Mouse (Mus musculus) CH12.LX (cell line): ENCODE results near the gene Sptbn4. TPM values are rescaled to one million over a fixed set of nuclear protein-coding genes. Genes with fewer than 3 reads are reported as not detected.

Source experiments
- DNase-seq: peaks from one replicate; pipeline ENCODE4 v3.0.0-alpha.2; 2013; ENCODE audit errors: extremely low read depth
- H3K27ac ChIP-seq: 2 replicates; pipeline ENCODE4 v1.5.1; 2012; ENCODE audit warnings: low read depth, mild to moderate bottlenecking, control low read depth, moderate library complexity; ENCODE audit not compliant: insufficient read depth
- H3K27me3 ChIP-seq: replicated peaks from 2 replicates; pipeline ENCODE3; 2012; ENCODE audit warnings: inconsistent platforms
- H3K36me3 ChIP-seq, 2 experiments: replicated peaks in 1 of 2; 2 replicates each; pipeline versions ENCODE3 to v1.6.1; 2012; ENCODE audit warnings: inconsistent platforms in 1 of 2, low read length in 1 of 2, mild to moderate bottlenecking in 1 of 2, mixed read lengths in 1 of 2, moderate library complexity in 1 of 2; ENCODE audit not compliant: control insufficient read depth in 1 of 2, insufficient read depth in 1 of 2
- H3K4me1 ChIP-seq, 2 experiments: 2 replicates each; pipeline ENCODE4 v1.6.1; 2012; ENCODE audit warnings: inconsistent platforms in 1 of 2, moderate library complexity in 1 of 2; ENCODE audit not compliant: insufficient read depth in 2 of 2, control insufficient read depth in 1 of 2
- H3K4me2 ChIP-seq: 2 replicates; pipeline ENCODE4 v1.6.1; 2012; ENCODE audit warnings: low read depth, mild to moderate bottlenecking, control low read depth; ENCODE audit not compliant: poor library complexity, insufficient read depth, severe bottlenecking
- H3K4me3 ChIP-seq, 3 experiments: fragments of 150-350 bp in 1 of 3; sonication (generic) in 1 of 3; replicated peaks in 1 of 3; 2 replicates each; pipeline versions ENCODE3 to v1.5.1; 2011 to 2012; ENCODE audit warnings: low read depth in 2 of 3, low read length in 2 of 3, mild to moderate bottlenecking in 2 of 3, moderate library complexity in 2 of 3, control low read depth in 1 of 3, improper control_type of control experiment in 1 of 3, inconsistent platforms in 1 of 3, mixed read lengths in 1 of 3; ENCODE audit not compliant: poor library complexity in 1 of 3
- H3K79me2 ChIP-seq: replicated peaks from 2 replicates; pipeline ENCODE4 v1.6.1; 2012; ENCODE audit warnings: mild to moderate bottlenecking, moderate library complexity; ENCODE audit not compliant: control insufficient read depth, poor library complexity, insufficient read depth, severe bottlenecking; ENCODE audit errors: extremely low read depth
- H3K9ac ChIP-seq: 2 replicates; pipeline ENCODE4 v1.6.1; 2012; ENCODE audit warnings: low read depth, mild to moderate bottlenecking, control low read depth, moderate library complexity; ENCODE audit not compliant: insufficient read depth
- H3K9me3 ChIP-seq: replicated peaks from 2 replicates; pipeline ENCODE3; 2012; ENCODE audit warnings: low read length, inconsistent platforms, mixed read lengths
- CHD2 ChIP-seq: IDR thresholded peaks from 2 replicates; pipeline ENCODE4 v1.6.1; 2011; ENCODE audit warnings: low read length, improper control_type of control experiment
- ELF1 ChIP-seq: IDR thresholded peaks from 2 replicates; pipeline ENCODE4 v1.6.1; 2014; ENCODE audit warnings: low read depth, mild to moderate bottlenecking, inconsistent platforms, low read length, improper control_type of control experiment
- EP300 ChIP-seq: IDR thresholded peaks from 2 replicates; pipeline ENCODE4 v1.6.1; 2011; ENCODE audit warnings: low read length, improper control_type of control experiment
- GABPA ChIP-seq: IDR thresholded peaks from 2 replicates; pipeline ENCODE4 v1.6.1; 2012; ENCODE audit warnings: low read depth, low read length, improper control_type of control experiment, inconsistent platforms; ENCODE audit not compliant: insufficient replicate concordance
- HCFC1 ChIP-seq: IDR thresholded peaks from 2 replicates; pipeline ENCODE4 v1.6.1; 2012; ENCODE audit warnings: low read depth, mild to moderate bottlenecking, inconsistent platforms, low read length, improper control_type of control experiment
- IRF4 ChIP-seq: IDR thresholded peaks from 2 replicates; pipeline ENCODE4 v1.6.1; 2014; ENCODE audit warnings: low read depth, mild to moderate bottlenecking, inconsistent platforms, low read length, improper control_type of control experiment
- JUN ChIP-seq: IDR thresholded peaks from 2 replicates; pipeline ENCODE4 v1.6.1; 2011; ENCODE audit warnings: low read depth, mild to moderate bottlenecking, low read length, improper control_type of control experiment, moderate library complexity; ENCODE audit not compliant: insufficient read depth
- KAT2A ChIP-seq: IDR thresholded peaks from 2 replicates; pipeline ENCODE4 v1.6.1; 2012; ENCODE audit warnings: low read length, improper control_type of control experiment, inconsistent platforms; ENCODE audit not compliant: insufficient replicate concordance
- MAFK ChIP-seq: IDR thresholded peaks from 2 replicates; pipeline ENCODE4 v1.6.1; 2011; ENCODE audit warnings: low read length, improper control_type of control experiment; ENCODE audit not compliant: insufficient replicate concordance
- MAX ChIP-seq: IDR thresholded peaks from 2 replicates; pipeline ENCODE4 v1.6.1; 2011; ENCODE audit warnings: low read length, improper control_type of control experiment
- MAZ ChIP-seq: IDR thresholded peaks from 2 replicates; pipeline ENCODE4 v1.6.1; 2012; ENCODE audit warnings: low read depth, mild to moderate bottlenecking, inconsistent platforms, low read length, improper control_type of control experiment, moderate library complexity
- MEF2A ChIP-seq: IDR thresholded peaks from 2 replicates; pipeline ENCODE4 v1.6.1; 2014; ENCODE audit warnings: low read depth, mild to moderate bottlenecking, inconsistent platforms, low read length, improper control_type of control experiment, borderline replicate concordance
- MXI1 ChIP-seq: IDR thresholded peaks from 2 replicates; pipeline ENCODE4 v1.6.1; 2011; ENCODE audit warnings: mild to moderate bottlenecking, low read depth, low read length, improper control_type of control experiment
- MYC ChIP-seq: IDR thresholded peaks from 2 replicates; pipeline ENCODE4 v1.6.1; 2011; ENCODE audit warnings: low read depth, mild to moderate bottlenecking, improper control_type of control experiment, low read length
- NELFE ChIP-seq: IDR thresholded peaks from 2 replicates; pipeline ENCODE4 v1.6.1; 2011; ENCODE audit warnings: low read depth, low read length, improper control_type of control experiment
- POLR2A ChIP-seq: IDR thresholded peaks from 2 replicates; pipeline ENCODE4 v1.6.1; 2011; ENCODE audit warnings: low read depth, mild to moderate bottlenecking, improper control_type of control experiment, low read length
- RAD21 ChIP-seq: IDR thresholded peaks from 2 replicates; pipeline ENCODE4 v1.6.1; 2011; ENCODE audit warnings: low read depth, mild to moderate bottlenecking, low read length, improper control_type of control experiment, moderate library complexity
- RCOR1 ChIP-seq: conservative IDR thresholded peaks from 2 replicates; pipeline ENCODE4 v1.6.1; 2012; ENCODE audit warnings: low read depth, mild to moderate bottlenecking, inconsistent platforms, low read length, improper control_type of control experiment
- SIN3A ChIP-seq: IDR thresholded peaks from 2 replicates; pipeline ENCODE4 v1.6.1; 2012; ENCODE audit warnings: low read length, improper control_type of control experiment, inconsistent platforms
- TBP ChIP-seq: conservative IDR thresholded peaks from 2 replicates; pipeline ENCODE4 v1.6.1; 2011; ENCODE audit warnings: low read depth, low read length, improper control_type of control experiment
- TCF12 ChIP-seq: IDR thresholded peaks from 2 replicates; pipeline ENCODE4 v1.6.1; 2014; ENCODE audit warnings: low read depth, mild to moderate bottlenecking, inconsistent platforms, low read length, improper control_type of control experiment
- UBTF ChIP-seq: IDR thresholded peaks from 2 replicates; pipeline ENCODE4 v1.6.1; 2012; ENCODE audit warnings: low read depth, mild to moderate bottlenecking, inconsistent platforms, low read length, improper control_type of control experiment, moderate library complexity
- ZMIZ1 ChIP-seq: IDR thresholded peaks from 2 replicates; pipeline ENCODE4 v1.6.1; 2012; ENCODE audit warnings: low read depth, mild to moderate bottlenecking, inconsistent platforms, low read length, improper control_type of control experiment
- dilution Hi-C: fragments of 300-500 bp; cut with MboI; formaldehyde crosslinking; loops from 2 replicates; pipeline ENCODE4 v1.14.3; 2020; ENCODE audit warnings: low sequenced_read_pairs; ENCODE audit not compliant: extremely low pct_unique_long_range_greater_than_20kb, extremely low pct_ligation_motif_present
- in situ Hi-C: fragments of 300-500 bp; cut with MboI; formaldehyde crosslinking; loops from 3 replicates; pipeline ENCODE4 v1.14.3; 2019; ENCODE audit warnings: low sequenced_read_pairs, low pct_ligation_motif_present, low pct_unique_long_range_greater_than_20kb, mixed read lengths
- polyA plus RNA-seq: library from polyadenylated mRNA; unstranded; fragments of >175 nt; gene quantifications from 2 replicates; pipeline ENCODE4 v1.2.1, GENCODE M21; 2012; ENCODE audit warnings: low read depth; ENCODE audit not compliant: insufficient read length
- total RNA-seq, 2 experiments: library from RNA; depleted of rRNA; stranded (reverse); fragments of 300-350 nt in 1 of 2; fragments of >200 nt in 1 of 2; gene quantifications; 2 replicates each; pipeline ENCODE4 v1.2.3; 2012 to 2014

Sptbn4 gene
- total and polyA plus RNA-seq, 3 experiments, result 0.21 to 0.38 (median 0.24) TPM

DNA sequence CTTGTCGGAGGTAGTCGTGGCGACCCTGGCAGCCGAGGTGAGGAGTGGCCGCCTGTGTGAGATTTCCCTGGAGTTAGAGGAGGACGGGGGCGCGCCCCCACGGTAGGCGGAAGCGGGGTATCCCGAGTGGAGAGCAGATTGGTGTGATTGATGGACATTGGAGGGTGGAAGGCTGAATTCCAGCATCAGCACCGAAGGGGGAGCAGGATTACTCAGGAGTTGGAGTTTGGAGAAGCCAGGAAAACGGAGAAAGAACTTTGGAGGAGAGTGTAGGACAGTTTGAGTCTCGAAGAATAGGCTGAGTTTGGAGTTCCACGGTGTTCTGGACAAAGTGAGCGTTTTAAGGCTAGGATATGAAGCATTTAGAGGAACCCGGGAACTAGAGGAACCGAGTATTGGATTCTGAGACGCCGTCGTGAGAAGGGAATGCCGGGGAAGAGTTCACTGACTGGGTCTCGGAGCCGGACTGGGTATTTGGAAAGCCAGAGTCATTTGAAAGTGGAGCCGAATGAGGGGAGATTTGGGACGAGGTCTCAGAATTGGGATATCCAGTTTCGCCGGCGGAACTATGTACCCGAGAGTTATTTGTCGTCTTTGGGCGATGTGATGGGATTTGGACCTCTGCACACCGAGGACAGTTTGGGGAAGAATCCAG, 26.5 kb upstream of the Sptbn4 start:
- TF ChIP-seq NELFE (peak; percentile 39; the same call in 1 of the 2 replicates), MAX (no peak), EP300 (no peak), UBTF (peak; percentile 70; the same call in 1 of the 2 replicates)
- DNase-seq, result no peak
- Histone ChIP-seq H3K4me1 (peaks cover 9 to 23% of the 10 kb centered on the region in 2 experiments), H3K27ac (peak overlapping the region; percentile 50), H3K4me3 (peak overlapping the region; percentile 74 to 99 (median 85)), H3K4me2 (peak overlapping the region; percentile 86), H3K79me2 (no peaks in the 10 kb centered on the region), H3K36me3 (peaks cover 0 to 12% of the 10 kb centered on the region in 2 experiments), H3K27me3 (no peaks in the 10 kb centered on the region), H3K9me3 (no peaks in the 10 kb centered on the region), H3K9ac (peak overlapping the region; percentile 51)
- in situ Hi-C loops, result no loop called here
- dilution Hi-C loops, result no loop called here

DNA sequence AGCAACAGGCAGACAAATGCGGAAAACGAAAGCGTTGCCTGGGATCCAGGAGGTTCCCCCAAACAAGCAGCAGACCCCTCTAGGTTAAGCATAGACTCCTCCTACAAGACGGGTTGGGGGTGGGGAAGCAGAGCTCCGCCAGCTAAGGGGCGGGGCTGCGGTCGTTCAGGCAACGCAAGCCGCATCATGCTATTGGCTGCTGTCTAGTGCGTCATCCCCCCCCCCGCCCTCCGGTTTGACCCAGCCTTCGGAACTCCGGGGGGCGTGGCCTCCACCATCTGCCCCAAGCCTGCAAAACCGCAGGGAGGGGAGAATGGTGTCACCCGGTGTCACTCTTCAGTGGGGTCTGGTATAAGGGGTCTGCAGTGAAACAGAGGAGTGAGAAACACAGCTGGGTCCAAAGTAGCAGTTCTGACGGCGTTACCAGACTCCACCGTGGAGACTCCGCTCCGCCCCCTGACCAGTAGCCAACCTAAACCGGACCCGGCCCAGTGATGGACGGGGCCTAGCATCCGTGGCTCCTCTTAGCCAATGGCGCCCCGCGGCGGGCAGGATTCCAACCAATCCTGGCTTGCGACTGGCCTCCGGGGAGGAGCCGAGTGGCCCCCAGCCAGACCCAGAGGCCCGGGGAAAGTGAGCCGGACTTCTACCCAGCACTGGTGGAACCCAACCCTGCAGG, 25.8 kb upstream of the Sptbn4 start, which contains the start of gene Sertad3:
Gene Sertad3, plus strand, starts transcription at position 613 of the 679 bp plus-strand sequence.
- H3K9ac ChIP-seq, result peak within 1 kb of the TSS; percentile 90

More for the DNA sequence above, 25.8 kb upstream of the Sptbn4 start, which contains the start of gene Sertad3:
- Histone ChIP-seq H3K4me1 (peaks cover 4 to 16% of the 10 kb centered on the region in 2 experiments; a peak in 3 of 4 replicates), H3K9me3 (no peaks in the 10 kb centered on the region), H3K27ac (peak within 1 kb of the TSS; percentile 50), H3K36me3 (peaks cover 0 to 12% of the 10 kb centered on the region in 2 experiments), H3K4me3 (peak within 1 kb of the TSS; percentile 74 to 99 (median 85)), H3K27me3 (no peaks in the 10 kb centered on the region), H3K79me2 (no peaks in the 10 kb centered on the region), H3K4me2 (peak within 1 kb of the TSS; percentile 98)
- TF ChIP-seq JUN, result no peak
- peak; percentile 32; the same call in 1 of the 2 replicates for TF ChIP-seq HCFC1
- peak; percentile 76 for TF ChIP-seq CHD2
- peak; percentile 51 for TF ChIP-seq POLR2A
- peak; percentile 74 for TF ChIP-seq MAZ
- TF ChIP-seq NELFE, result no peak
- peak; percentile 19; the same call in 1 of the 2 replicates for TF ChIP-seq TCF12
- TF ChIP-seq MAFK, result no peak
- peak; percentile 48; the same call in 1 of the 2 replicates for TF ChIP-seq TBP
- TF ChIP-seq SIN3A, result 0 out of 2 replicates have a peak, but pooled peaks have one; percentile 62
- no peak for TF ChIP-seq MEF2A
- TF ChIP-seq ZMIZ1, result no peak
- no peak for TF ChIP-seq RCOR1
- no peak for TF ChIP-seq MYC
- no peak for TF ChIP-seq UBTF
- TF ChIP-seq KAT2A, result no peak
- TF ChIP-seq ELF1, result peak; percentile 38; the same call in 1 of the 2 replicates
- no peak for TF ChIP-seq GABPA
- no peak; the same call in 1 of the 2 replicates for TF ChIP-seq IRF4
- peak; percentile 76 for TF ChIP-seq MXI1
- TF ChIP-seq RAD21, result no peak
- dilution Hi-C loops (no loop called here), in situ Hi-C loops (no loop called here)
- DNase-seq, result peak; percentile 98
